Mouse (Mus musculus) olfactory bulb, adult 2 months (tissue): ENCODE measurements around the gene Cirbp. TPM values are rescaled to one million over a fixed set of nuclear protein-coding genes. Genes with fewer than 3 reads are reported as not detected.

Experiments
- H3K27ac ChIP-seq: fragments of 200-500 bp; 2 replicates; pipeline ENCODE4 v1.5.1; 2012; ENCODE audit warnings: low read depth, low read length; ENCODE audit not compliant: insufficient read depth
- H3K4me1 ChIP-seq: fragments of 200-500 bp; 2 replicates; pipeline ENCODE4 v1.6.1; 2012; ENCODE audit warnings: low read length; ENCODE audit not compliant: control insufficient read depth, insufficient read depth
- H3K4me3 ChIP-seq: fragments of 200-500 bp; 2 replicates; pipeline ENCODE4 v1.5.1; 2012; ENCODE audit warnings: mild to moderate bottlenecking, low read depth, low read length, moderate library complexity; ENCODE audit not compliant: insufficient read depth
- CTCF ChIP-seq: fragments of 200-500 bp; IDR thresholded peaks from 2 replicates; pipeline ENCODE4 v1.5.1; 2012; ENCODE audit warnings: low read depth, mild to moderate bottlenecking, low read length, moderate library complexity; ENCODE audit not compliant: insufficient read depth
- POLR2A ChIP-seq: fragments of 200-500 bp; IDR thresholded peaks from 2 replicates; pipeline ENCODE4 v1.6.1; 2012; ENCODE audit warnings: mild to moderate bottlenecking, low read depth, low read length, moderate library complexity; ENCODE audit not compliant: insufficient read depth
- WGBS: fragments of 180-500 bp; shearing (Covaris S2); methylation state at CpG from one replicate; pipeline ENCODE4 v1.1.7; 2018; 5-methylcytosine and 5-hydroxymethylcytosine counted together
- polyA plus RNA-seq: library from polyadenylated mRNA; stranded (reverse); fragments of >200 nt; gene quantifications from 2 replicates; pipeline ENCODE4 v1.2.4, GENCODE M21; 2012; ENCODE audit warnings: low replicate concordance; ENCODE audit not compliant: missing spikeins, insufficient read depth, insufficient read length

The Cirbp gene
- polyA plus RNA-seq, 1 experiment = not detected

GRCm38 (mm10) chr10:80164161-80164997 is 1.4 kb upstream of the Cirbp start:
- TF ChIP-seq CTCF (no peak), POLR2A (no peak)
- Histone ChIP-seq H3K27ac (peak overlapping the region; percentile 83), H3K4me1 (peaks cover 60% of the 10 kb centered on the region), H3K4me3 (peak overlapping the region; percentile 48)
- WGBS = 5% methylated on average over 44 of the region's 44 CpGs

DNA sequence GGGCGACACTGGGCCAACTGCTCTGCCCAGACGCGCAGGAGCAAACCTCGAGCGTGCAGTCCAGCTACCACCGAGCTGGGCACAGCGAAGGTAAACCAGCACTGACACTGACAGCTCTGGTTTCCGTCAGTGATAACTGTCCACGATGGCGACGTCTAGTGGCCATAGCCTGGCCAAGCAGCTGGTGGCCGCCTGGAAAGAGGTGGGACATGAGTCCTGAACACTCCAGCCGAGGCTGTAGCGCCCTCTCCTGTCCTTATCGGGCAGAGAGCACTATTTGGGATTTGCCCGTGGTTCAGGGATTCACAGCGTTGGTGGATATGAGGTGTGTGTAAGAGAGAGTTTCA is 814 bp upstream of the Cirbp start:
- TF ChIP-seq POLR2A (no peak), CTCF (peak; percentile 94)
- peak overlapping the region; percentile 48 for H3K4me3 ChIP-seq
- peak overlapping the region; percentile 87 for H3K27ac ChIP-seq
- H3K4me1 ChIP-seq = peaks cover 61% of the 10 kb centered on the region
- WGBS = 0% methylated on average over 17 of the region's 17 CpGs

DNA sequence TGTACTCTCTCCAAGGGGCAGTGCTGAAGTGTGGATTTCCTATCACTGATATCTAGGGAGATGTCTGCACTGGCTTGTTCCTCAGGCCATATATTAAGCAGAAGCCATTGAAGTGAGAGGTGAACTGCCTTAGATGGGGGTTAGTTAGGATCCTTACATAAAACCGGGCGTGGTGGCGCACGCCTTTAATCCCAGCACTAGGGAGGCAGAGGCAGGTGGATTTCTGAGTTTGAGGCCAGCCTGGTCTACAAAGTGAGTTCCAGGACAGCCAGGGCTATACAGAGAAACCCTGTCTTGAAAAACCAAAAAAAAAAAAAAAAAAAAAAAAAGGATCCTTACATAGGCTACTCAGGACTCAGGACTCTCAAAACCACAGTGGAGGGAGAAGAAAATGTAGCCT is 351 bp downstream of the Cirbp start:
- peaks cover 58% of the 10 kb centered on the region for H3K4me1 ChIP-seq
- 0 out of 2 replicates have a peak overlapping the region, but pooled peaks have one; percentile 6 for H3K4me3 ChIP-seq
- peak overlapping the region; percentile 87 for H3K27ac ChIP-seq
- WGBS = 85% methylated on average over 4 of the region's 4 CpGs

GRCm38 (mm10) chr10:80167460-80168037 is 1.8 kb downstream of the Cirbp start:
- peak overlapping the region; percentile 90 for H3K4me3 ChIP-seq
- peaks cover 59% of the 10 kb centered on the region for H3K4me1 ChIP-seq
- peak overlapping the region; percentile 94 for H3K27ac ChIP-seq
- TF ChIP-seq CTCF = no peak
- peak; percentile 99 for TF ChIP-seq POLR2A
- WGBS = under 1% methylated on average over 55 of the region's 55 CpGs

- Histone ChIP-seq H3K27ac (peak overlapping the region; percentile 94), H3K4me1 (peaks cover 55% of the 10 kb centered on the region), H3K4me3 (peak overlapping the region; percentile 90)
- WGBS = under 1% methylated on average over 48 of the region's 48 CpGs
- TF ChIP-seq CTCF (no peak), POLR2A (no peak; the same call in 1 of the 2 replicates)
Observed at GRCm38 (mm10) chr10:80168038-80168661, 2.4 kb downstream of the Cirbp start.

- TF ChIP-seq CTCF (no peak), POLR2A (no peak)
Observed at GRCm38 (mm10) chr10:80169070-80169469, 3.3 kb downstream of the Cirbp start.

DNA sequence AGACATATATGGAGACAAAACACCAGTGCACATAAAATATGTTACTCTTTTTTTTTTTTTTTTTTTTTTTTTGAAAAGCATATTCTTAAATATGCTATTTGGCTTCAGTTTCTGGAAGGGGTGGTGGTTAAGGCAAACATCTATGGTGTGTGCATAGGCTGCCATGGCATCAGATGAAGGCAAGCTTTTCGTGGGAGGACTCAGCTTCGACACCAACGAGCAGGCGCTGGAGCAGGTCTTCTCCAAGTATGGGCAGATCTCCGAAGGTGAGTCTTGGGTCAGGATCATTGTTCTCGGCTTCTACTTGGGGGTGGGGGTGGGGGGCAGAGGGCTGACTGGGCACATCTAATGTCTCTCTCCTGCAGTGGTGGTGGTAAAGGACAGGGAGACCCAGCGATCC is 3.9 kb downstream of the Cirbp start:
- no peak for TF ChIP-seq POLR2A
- TF ChIP-seq CTCF = no peak
- WGBS = 87% methylated on average over 7 of the region's 7 CpGs
- Histone ChIP-seq H3K27ac (no peak overlapping the region), H3K4me3 (no peak overlapping the region), H3K4me1 (peaks cover 42% of the 10 kb centered on the region)

More at GRCm38 (mm10) chr10:80169070-80169469, 3.3 kb downstream of the Cirbp start:
- H3K4me3 ChIP-seq = no peak overlapping the region
- no peak overlapping the region for H3K27ac ChIP-seq
- H3K4me1 ChIP-seq = peaks cover 47% of the 10 kb centered on the region
- 38% methylated on average over 1 of the region's 1 CpGs for WGBS

GRCm38 (mm10) chr10:80170052-80170451 is 4.3 kb downstream of the Cirbp start:
- Histone ChIP-seq H3K4me1 (peaks cover 38% of the 10 kb centered on the region), H3K27ac (no peak overlapping the region), H3K4me3 (no peak overlapping the region)
- whole genome bisulfite sequencing = 91% methylated on average over 16 of the region's 16 CpGs
- no peak for TF ChIP-seq POLR2A
- TF ChIP-seq CTCF = no peak

- no peak for TF ChIP-seq CTCF
- no peak for TF ChIP-seq POLR2A
- no peak overlapping the region for H3K27ac ChIP-seq
- WGBS = 93% methylated on average over 19 of the region's 19 CpGs
- H3K4me1 ChIP-seq = peaks cover 33% of the 10 kb centered on the region
- no peak overlapping the region for H3K4me3 ChIP-seq
Observed at GRCm38 (mm10) chr10:80170601-80171021, 4.8 kb downstream of the Cirbp start.
